Mouse (Mus musculus) lung, adult 2 months (tissue): Measurements from ENCODE around the gene Rngtt. TPM values are rescaled to one million over a fixed set of nuclear protein-coding genes. Genes with fewer than 3 reads are reported as not detected.

ENCODE experiments used
- DNase-seq: peaks from one replicate; pipeline ENCODE4 v3.0.0; 2022
- H3K4me1 ChIP-seq: fragments of 200-500 bp; 2 replicates; pipeline ENCODE4 v1.6.1; 2011; ENCODE audit warnings: low read length; ENCODE audit not compliant: control insufficient read depth, insufficient read depth
- H3K4me3 ChIP-seq: fragments of 200-500 bp; replicated peaks from 2 replicates; pipeline ENCODE3; 2011; ENCODE audit warnings: low read depth, mild to moderate bottlenecking, control low read depth, low read length; ENCODE audit errors: extremely low read depth
- CTCF ChIP-seq: fragments of 200-500 bp; IDR thresholded peaks from 2 replicates; pipeline ENCODE4 v1.5.1; 2011; ENCODE audit warnings: mild to moderate bottlenecking, low read length, control low read depth; ENCODE audit not compliant: insufficient read depth
- POLR2A ChIP-seq: fragments of 200-500 bp; IDR thresholded peaks from 2 replicates; pipeline ENCODE4 v1.6.1; 2011; ENCODE audit warnings: low read depth, mild to moderate bottlenecking, control low read depth, low read length, borderline replicate concordance; ENCODE audit errors: extremely low read depth
- WGBS: fragments of 180-500 bp; shearing (Covaris S2); methylation state at CpG from one replicate; pipeline ENCODE4 v1.1.7; 2018; 5-methylcytosine and 5-hydroxymethylcytosine counted together
- polyA plus RNA-seq: library from polyadenylated mRNA; depleted of rRNA; stranded (reverse); fragments of >200 nt; gene quantifications from 2 replicates; pipeline ENCODE4 v1.2.3, GENCODE M21; 2012

The Rngtt gene
- polyA plus RNA-seq, 1 experiment = 2.7 TPM

DNA sequence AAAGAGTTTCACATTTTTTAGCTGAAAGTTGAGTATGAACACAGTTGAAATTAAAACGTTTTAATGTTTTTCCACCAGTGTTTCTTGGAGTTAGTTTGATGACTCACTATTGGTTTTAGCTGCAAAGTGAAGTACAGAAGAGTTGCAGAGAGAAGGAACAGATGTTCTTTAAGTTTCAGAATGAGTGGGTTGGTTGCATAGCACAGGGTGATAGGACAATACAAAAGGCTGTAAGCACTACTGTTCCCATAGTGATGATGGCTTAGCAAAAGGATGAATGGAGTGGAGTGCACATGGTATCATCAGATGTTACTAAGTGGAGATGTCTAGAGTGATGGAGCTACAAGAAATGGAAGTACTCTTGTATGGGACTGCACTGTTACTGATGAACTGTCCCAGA lies 157.5 kb downstream of the Rngtt start:
- DNase-seq = no peak
- TF ChIP-seq POLR2A = no peak
- no peak for TF ChIP-seq CTCF
- peaks cover 3% of the 10 kb centered on the region; the same call in 1 of the 2 replicates for H3K4me1 ChIP-seq
- H3K4me3 ChIP-seq = no peak overlapping the region
- WGBS = 48% methylated on average over 1 of the region's 1 CpGs

DNA sequence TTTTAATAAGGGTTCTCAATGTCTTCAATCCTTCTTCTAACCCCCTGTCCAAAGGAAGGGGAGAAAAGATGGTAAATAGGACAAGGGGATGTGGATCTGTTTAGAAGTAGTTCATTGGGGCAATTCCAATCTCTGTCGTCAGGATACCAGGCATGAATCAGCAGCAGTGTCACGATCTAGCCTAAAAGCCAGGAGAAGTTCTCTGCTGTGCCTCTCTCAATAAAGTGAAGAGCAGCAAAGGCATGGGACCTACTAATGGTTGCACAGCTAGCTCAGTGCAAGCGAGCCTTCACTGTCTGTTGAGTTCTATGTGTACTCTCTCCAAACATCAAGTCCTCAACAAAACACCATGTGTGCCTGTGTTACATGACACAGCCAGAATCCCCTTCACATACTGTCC lies 158.0 kb downstream of the Rngtt start:
- WGBS = 86% methylated on average over 3 of the region's 3 CpGs
- no peak for TF ChIP-seq POLR2A
- TF ChIP-seq CTCF = no peak
- no peak overlapping the region for H3K4me3 ChIP-seq
- peaks cover 3% of the 10 kb centered on the region; the same call in 1 of the 2 replicates for H3K4me1 ChIP-seq
- no peak for DNase-seq

DNA sequence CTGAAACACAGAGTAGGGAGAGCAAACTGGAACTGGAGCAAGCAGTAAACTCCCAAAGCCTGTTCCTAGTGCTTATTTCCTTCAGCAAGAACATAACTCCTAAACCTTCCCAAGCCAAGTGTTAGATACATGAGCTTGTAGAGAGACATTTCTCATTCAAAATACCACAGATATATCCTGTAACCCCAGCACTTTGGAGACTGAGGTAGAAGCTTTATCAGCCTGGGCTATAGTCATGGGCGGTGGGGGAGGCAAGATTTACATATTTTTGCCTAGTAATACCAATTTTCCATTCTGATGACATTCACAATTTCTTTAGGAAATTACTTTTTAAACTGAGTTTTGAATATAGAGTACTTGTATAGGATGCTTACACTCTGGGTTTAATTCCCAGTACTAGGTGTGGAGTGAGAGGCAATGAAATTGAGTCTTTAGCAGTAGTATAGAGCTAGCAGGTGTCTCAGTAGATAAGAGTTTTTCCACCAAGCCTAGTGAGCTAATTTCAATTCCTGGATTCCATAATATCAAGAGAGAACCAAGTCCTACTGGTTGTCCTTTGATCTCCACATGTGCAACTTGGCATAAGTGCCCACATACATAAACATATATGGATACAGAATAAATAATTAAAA lies 160.7 kb downstream of the Rngtt start:
- no peak for DNase-seq
- WGBS = 98% methylated on average over 1 of the region's 1 CpGs
- no peak overlapping the region for H3K4me3 ChIP-seq
- peaks cover 2% of the 10 kb centered on the region; the same call in 1 of the 2 replicates for H3K4me1 ChIP-seq
- TF ChIP-seq POLR2A (no peak), CTCF (no peak)

DNA sequence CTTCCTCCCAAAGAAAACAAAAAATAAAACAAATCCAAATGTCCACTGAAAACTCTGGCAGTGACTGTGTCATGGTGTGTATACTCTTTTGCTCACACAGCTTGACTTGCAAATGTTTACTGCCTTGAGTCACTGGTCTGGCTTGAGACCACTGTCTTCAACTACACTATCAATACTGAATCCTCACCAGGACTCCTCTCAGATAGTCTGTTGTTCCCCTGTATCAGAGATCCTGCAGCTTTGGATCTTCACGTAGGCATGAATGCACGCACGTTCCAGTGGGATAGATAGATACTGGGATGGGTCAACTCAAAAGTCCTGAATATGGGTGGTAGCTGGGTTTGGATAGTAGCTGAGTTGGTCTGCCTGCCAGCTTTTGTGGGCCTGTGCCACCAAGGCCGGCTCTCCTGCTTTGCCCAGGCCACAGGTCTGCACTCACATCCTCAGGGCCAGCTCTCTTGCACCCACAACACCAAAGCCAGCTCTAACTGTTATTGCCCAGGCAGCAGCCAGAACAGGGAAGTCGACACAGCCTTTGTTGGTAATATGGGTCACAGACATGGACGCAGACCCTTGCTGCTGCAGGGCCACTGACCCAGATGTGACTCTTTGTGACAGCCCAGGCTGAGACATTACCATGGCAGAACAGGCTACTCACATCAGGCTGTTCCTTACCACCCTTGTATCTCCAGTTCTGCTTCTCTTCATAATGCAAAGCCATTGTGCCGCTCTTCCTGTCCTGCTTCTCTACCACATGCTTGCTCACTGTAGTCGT lies 168.1 kb downstream of the Rngtt start:
- H3K4me1 ChIP-seq = no peaks in the 10 kb centered on the region
- WGBS = 91% methylated on average over 8 of the region's 8 CpGs
- no peak for DNase-seq
- H3K4me3 ChIP-seq = no peak overlapping the region
- TF ChIP-seq POLR2A (no peak), CTCF (no peak)

DNA sequence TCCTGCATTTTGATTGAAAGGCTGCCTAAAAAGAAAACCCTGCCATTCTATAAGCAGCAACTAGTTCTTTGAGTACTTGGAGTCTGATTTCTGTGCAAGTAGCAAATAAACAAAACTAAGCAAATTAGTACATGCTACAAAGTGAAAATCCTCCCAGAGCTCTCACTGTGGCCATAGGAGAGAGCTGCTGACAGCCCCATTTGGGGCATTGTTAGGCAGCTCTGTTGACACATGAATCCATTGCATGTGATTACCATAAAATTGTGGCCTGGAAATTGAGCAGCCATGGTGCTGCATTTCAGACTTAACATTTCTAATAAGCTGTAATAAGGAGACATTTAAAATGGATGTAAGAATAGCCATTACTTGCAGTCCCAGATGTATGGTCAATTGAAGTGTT lies 171.6 kb downstream of the Rngtt start:
- H3K4me3 ChIP-seq = no peak overlapping the region
- TF ChIP-seq POLR2A (no peak), CTCF (no peak)
- no peak for DNase-seq
- no peaks in the 10 kb centered on the region for H3K4me1 ChIP-seq

DNA sequence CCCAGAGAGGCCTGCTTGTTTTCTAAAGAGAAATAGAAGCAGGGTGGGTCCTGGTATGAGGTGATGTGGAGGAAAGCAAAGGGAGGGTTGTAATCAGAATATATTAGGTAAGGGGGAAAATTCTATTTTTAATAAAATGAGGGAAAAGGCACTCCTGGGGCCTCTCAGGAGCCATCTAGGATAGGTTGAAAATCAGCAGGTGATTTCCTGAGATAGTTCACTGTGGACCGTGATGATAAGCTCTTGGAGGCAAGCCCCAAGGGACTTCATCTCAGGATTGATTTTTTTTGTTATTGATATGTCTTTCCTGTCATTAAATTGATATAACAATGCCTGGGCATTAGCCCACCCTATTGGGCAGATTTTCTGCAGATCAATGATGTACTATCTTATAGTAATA lies 175.9 kb downstream of the Rngtt start:
- WGBS = 85% methylated on average over 1 of the region's 1 CpGs
- no peak for TF ChIP-seq CTCF
- H3K4me1 ChIP-seq = no peaks in the 10 kb centered on the region
- no peak overlapping the region for H3K4me3 ChIP-seq
- DNase-seq = no peak

DNA sequence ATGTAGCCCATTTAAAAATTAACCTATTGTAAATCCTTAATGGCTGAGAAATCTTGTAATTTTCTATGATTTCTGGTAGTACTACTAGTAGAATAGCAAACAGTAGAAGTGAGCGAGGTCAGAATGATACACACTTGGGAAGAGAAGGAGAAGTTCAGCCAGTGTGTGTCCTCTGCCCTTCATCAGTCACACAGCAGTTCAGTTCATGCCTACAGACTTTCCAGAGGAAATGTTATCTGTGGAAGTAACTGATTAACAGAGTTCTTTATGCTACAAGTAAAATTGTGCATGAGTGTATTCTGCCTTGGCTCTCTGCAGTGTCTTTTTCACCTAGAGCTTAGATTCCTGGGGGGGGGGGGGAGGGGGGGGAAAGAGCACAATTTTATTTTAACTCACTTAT lies 181.0 kb downstream of the Rngtt start:
- DNase-seq = no peak
- TF ChIP-seq POLR2A = no peak
- TF ChIP-seq CTCF = no peak
- WGBS = 66% methylated on average over 1 of the region's 1 CpGs
- Histone ChIP-seq H3K4me3 (no peak overlapping the region), H3K4me1 (no peaks in the 10 kb centered on the region)

DNA sequence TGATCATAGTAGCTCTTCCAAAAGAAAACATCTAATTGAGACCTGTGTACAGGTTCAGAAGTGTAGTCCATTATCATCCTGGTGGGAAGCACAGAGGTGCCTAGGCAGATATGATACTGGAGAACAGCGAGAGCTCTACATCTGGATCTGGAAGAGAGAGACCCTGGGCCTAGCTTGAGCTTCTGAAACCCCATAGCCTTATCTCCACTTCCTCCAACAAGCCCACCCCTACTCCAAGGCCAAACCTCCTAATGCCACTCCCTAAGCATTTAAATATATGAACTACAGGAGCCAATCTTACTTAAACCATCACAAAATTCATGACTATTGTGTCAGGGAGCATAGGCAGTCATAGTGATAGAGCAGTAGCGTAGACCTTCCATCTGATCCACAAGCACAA lies 184.3 kb downstream of the Rngtt start:
- no peak for DNase-seq
- TF ChIP-seq POLR2A (no peak), CTCF (no peak)
- Histone ChIP-seq H3K4me3 (no peak overlapping the region), H3K4me1 (no peaks in the 10 kb centered on the region)
- 99% methylated on average over 2 of the region's 2 CpGs for WGBS

DNA sequence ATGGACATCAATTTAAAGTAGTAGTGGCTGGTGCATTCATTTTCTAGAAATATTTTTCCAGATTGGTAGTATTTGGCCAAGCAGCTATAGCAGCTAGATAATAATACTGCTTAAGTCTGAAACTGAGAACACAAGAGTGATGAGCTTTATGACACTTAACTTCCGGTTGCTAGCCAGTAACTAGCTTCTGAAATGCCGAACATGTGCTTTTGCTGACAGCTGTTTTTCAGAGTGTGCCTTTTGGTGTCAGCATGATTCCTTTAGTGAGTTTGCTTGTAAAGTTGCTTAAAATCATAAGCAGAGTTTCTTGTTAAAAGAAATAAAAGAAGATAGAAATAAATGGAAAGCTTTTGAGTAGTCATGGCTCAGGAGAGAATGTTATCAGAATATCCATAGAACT lies 186.9 kb downstream of the Rngtt start:
- no peak for DNase-seq
- Histone ChIP-seq H3K4me3 (no peak overlapping the region), H3K4me1 (no peaks in the 10 kb centered on the region)
- WGBS = 75% methylated on average over 2 of the region's 2 CpGs
- TF ChIP-seq POLR2A (no peak), CTCF (no peak)

DNA sequence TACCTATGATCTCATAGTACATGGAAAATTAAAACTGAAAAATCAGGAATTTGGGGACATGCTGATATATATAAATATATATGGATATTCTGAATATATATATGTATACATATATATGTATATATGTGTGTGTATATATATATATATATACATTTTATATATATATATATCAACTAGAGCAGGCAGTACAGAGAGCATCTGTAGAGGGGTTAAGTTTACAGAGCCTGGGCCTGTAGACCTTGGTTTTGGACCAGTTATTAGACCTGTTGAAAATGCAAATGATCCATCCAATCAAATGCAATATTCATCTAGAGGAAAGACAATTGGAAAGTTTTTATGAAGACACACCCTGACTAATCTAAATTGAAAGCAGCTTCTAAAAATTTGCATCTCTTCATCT lies 187.5 kb downstream of the Rngtt start:
- TF ChIP-seq POLR2A (no peak), CTCF (no peak)
- no peak for DNase-seq
- H3K4me3 ChIP-seq = no peak overlapping the region

More for the DNA sequence above, 187.5 kb downstream of the Rngtt start:
- no peaks in the 10 kb centered on the region for H3K4me1 ChIP-seq
